Mouse (Mus musculus): Measurements from ENCODE around the gene Fabp6.

DNA sequence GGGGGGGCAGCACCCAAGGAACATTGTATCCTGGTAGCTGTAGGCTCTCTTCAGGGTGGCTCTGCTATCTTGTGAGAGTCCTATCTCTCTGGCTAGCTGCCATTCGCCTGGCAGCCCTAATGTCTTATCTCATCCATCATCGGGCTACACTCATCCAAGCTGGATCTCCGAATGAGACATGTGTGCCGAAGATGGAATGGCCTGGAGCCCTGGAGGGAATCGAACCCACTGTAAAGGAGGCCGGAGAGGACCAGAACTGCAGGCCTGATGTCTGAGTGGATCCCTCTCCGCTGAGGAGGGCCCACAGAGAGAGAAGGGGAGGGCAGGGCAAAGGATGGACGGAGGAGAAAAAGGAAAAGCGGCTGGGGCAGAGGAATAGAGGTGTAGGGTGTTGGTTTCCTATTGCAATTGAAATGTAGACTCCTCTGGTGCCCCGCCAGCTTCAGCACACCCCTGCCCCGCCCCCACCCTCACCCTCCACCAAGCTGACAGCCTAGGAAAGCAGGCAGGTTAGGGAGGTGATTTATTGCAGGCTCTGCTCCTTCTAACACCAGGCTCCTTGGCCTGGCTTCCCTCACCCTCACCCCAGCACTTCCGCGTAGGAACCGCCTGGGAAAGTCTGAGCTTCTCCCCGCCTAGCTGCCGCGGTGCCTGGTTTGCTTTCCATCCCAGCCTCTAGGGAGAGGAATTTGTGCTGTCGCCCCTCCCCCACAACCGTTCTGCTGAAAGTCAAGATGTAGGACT, 32.5 kb upstream of the Fabp6 start:
- TF ChIP-seq POLR2A (IDR thresholded peaks at IDR 0.05; ENCODE audit: borderline replicate concordance, extremely low read depth, insufficient read depth, insufficient read length, poor library complexity, severe bottlenecking): no peak
- TF ChIP-seq CTCF (IDR thresholded peaks at IDR 0.05; ENCODE audit: borderline replicate concordance, extremely low read depth, insufficient read depth, insufficient read length): no peak
